In genomic region chr6:126531306-126531705, GRCm38 (mm10) we compare ENCODE assay signal across 25 mouse cellular contexts. TPM values are rescaled to one million over a fixed set of nuclear protein-coding genes. Genes with fewer than 3 reads are reported as not detected.
DNase-seq lines count a peak whose midpoint lies in the region; ATAC-seq and TF ChIP-seq lines count a peak whose summit lies in the region.
"Had no signal": no experiment of that assay in that cellular context is flagged by ENCODE, and none has a peak within 500 bp of the region (broad histone marks: within the 10 kb centered on the region; RNA-seq: fewer than 3 reads in every experiment).

No protein-coding gene starts in this region.

- intact Hi-C loops in heart, adult 2 months (cut with DNase I): no loop called here

- H3K4me2 ChIP-seq in heart, postnatal 0 days (ENCODE audit: low read depth, low read length): peak overlapping the region; percentile 57
- H3K4me2 ChIP-seq: embryonic facial prominence, embryonic 13.5 days; forebrain, embryonic 12.5 days; heart, embryonic 12.5 days; hindbrain, embryonic 12.5 days had no signal

- peak overlapping the region; percentile 51 for H3K27ac ChIP-seq in heart, adult 2 months
- no peak overlapping the region for H3K27ac ChIP-seq in heart, postnatal 0 days (ENCODE audit: low read depth)
- H3K27ac ChIP-seq: embryonic facial prominence, embryonic 13.5 days; forebrain, embryonic 12.5 days; hindbrain, embryonic 12.5 days had no signal

- peaks cover 24% of the 10 kb centered on the region for H3K36me3 ChIP-seq in heart, adult 2 months (ENCODE audit: control insufficient read depth, insufficient read depth, low read length)
- no peaks in the 10 kb centered on the region for H3K36me3 ChIP-seq in heart, postnatal 0 days (replicated peaks; ENCODE audit: control insufficient read depth, insufficient read depth, low read length)
- H3K36me3 ChIP-seq: embryonic facial prominence, embryonic 13.5 days; forebrain, embryonic 12.5 days; heart, embryonic 12.5 days; hindbrain, embryonic 12.5 days had no signal

- H3K9me3 ChIP-seq in heart, postnatal 0 days (replicated peaks; ENCODE audit: control insufficient read depth, low read length): no peaks in the 10 kb centered on the region
- H3K9me3 ChIP-seq: embryonic facial prominence, embryonic 13.5 days; forebrain, embryonic 12.5 days; heart, embryonic 12.5 days; hindbrain, embryonic 12.5 days had no signal

- H3K9ac ChIP-seq in heart, adult 2 months (ENCODE audit: low read depth, low read length): no peak overlapping the region
- H3K9ac ChIP-seq in heart, postnatal 0 days (replicated peaks; ENCODE audit: low read depth, low read length): no peak overlapping the region
- H3K9ac ChIP-seq: embryonic facial prominence, embryonic 13.5 days; forebrain, embryonic 12.5 days; heart, embryonic 12.5 days; hindbrain, embryonic 12.5 days had no signal

- TF ChIP-seq EP300 in heart, adult 2 months (IDR thresholded peaks at IDR 0.05; ENCODE audit: insufficient read depth, low read depth, low read length): no peak
- TF ChIP-seq EP300 in heart, postnatal 0 days (IDR thresholded peaks at IDR 0.05; ENCODE audit: low read depth): no peak

- no peaks in the 10 kb centered on the region for H3K27me3 ChIP-seq in heart, adult 2 months (ENCODE audit: control insufficient read depth, insufficient read depth, low read length)
- peaks cover 20% of the 10 kb centered on the region for H3K27me3 ChIP-seq in heart, postnatal 0 days (ENCODE audit: control insufficient read depth, insufficient read depth, low read length)

- TF ChIP-seq CTCF in heart, adult 2 months (IDR thresholded peaks at IDR 0.05): no peak
- no peak for TF ChIP-seq CTCF in heart, postnatal 0 days (IDR thresholded peaks at IDR 0.05; ENCODE audit: low read depth)

- no peak for DNase-seq in heart, adult 2 months
- no peak for DNase-seq in heart, postnatal 4 days
- DNase-seq in heart, postnatal 0 days (ENCODE audit: low spot score): no peak
- no peak for DNase-seq in heart, adult 8-10 months (ENCODE audit: low spot score)
- DNase-seq in ZHBTc4 (ENCODE audit: low read depth, low spot score): peak; percentile 54
- DNase-seq in layer of hippocampus, postnatal 36 days: no peak
- DNase-seq in B cell, adult 2 months: no peak
- DNase-seq: adrenal gland, postnatal 14 days; cerebellum, adult 18-20 months; cerebellum, adult 9-11 months; cerebellum, postnatal 36 days; gastrocnemius, postnatal 14 days; heart, postnatal 36 days had no signal

- H3K79me2 ChIP-seq in heart, adult 2 months (replicated peaks; ENCODE audit: control insufficient read depth, insufficient read depth, low read length): no peaks in the 10 kb centered on the region; the same call in 1 of the 2 replicates

- no peak for TF ChIP-seq POLR2A in heart, adult 2 months (IDR thresholded peaks at IDR 0.05; ENCODE audit: insufficient read depth, low read depth, low read length)

- 63% methylated on average over 4 of the region's 4 CpGs for WGBS in heart, adult 2 months
- 71% methylated on average over 4 of the region's 4 CpGs for WGBS in heart, postnatal 0 days

- ATAC-seq in heart, postnatal 0 days (ENCODE audit: insufficient read depth, low read depth): no peak
- ATAC-seq: activated CD4-positive, CD25-positive, alpha-beta regulatory T cell, adult 4 months; forebrain, embryonic 16.5 days; hindbrain, embryonic 16.5 days; inflammation-experienced regulatory T-cells, adult 6 months; intestine, postnatal 0 days had no signal

- peaks cover 19% of the 10 kb centered on the region for H3K4me1 ChIP-seq in heart, adult 2 months (ENCODE audit: control insufficient read depth, insufficient read depth, low read length)
- no peaks in the 10 kb centered on the region for H3K4me1 ChIP-seq in heart, postnatal 0 days (ENCODE audit: control insufficient read depth, insufficient read depth)

- H3K4me3 ChIP-seq in heart, adult 2 months: 0 out of 2 replicates have a peak overlapping the region, but pooled peaks have one; percentile 19
- no peak overlapping the region for H3K4me3 ChIP-seq in heart, postnatal 0 days (ENCODE audit: low read depth, low read length)
- H3K4me3 ChIP-seq: embryonic facial prominence, embryonic 13.5 days; forebrain, embryonic 12.5 days; heart, embryonic 12.5 days; hindbrain, embryonic 12.5 days had no signal

RNA-seq across cellular contexts. Expression of gene Kcna5, which starts 3.9 kb away (rescaled TPM):
- total RNA-seq in heart, adult 2 months (2021): 10 to 100 TPM; 15.1 to 27.1 TPM
- polyA plus RNA-seq in heart, adult 2 months (2012; rRNA removed): 20.4 and 23.2 TPM in 2 replicates
- total RNA-seq in heart, postnatal 4 days (2021): 10 to 100 TPM; 10.6 to 12.0 TPM
- 25.0 and 27.6 TPM in 2 replicates for total RNA-seq in heart, postnatal 0 days (2014; rRNA removed; ENCODE audit: low replicate concordance)
- 9.0 and 9.2 TPM in 2 replicates for polyA plus RNA-seq in heart, postnatal 0 days (2015; fragmentation: Nextera tagmentation; extraction: Ambion mirVana)
- total RNA-seq in heart, adult 8-10 months (2022): 10 to 100 TPM in 3 of 4 experiments, 1 to 10 TPM in 1; 7.6 to 15.1 (median 13.2) TPM
- total RNA-seq in layer of hippocampus, postnatal 36 days (2021): 1 to 10 TPM; 1.3 to 1.6 TPM
- total RNA-seq: CH12.LX; ES-E14; granulocyte monocyte progenitor cell, adult 5-6 weeks had no signal
- polyA plus RNA-seq: activated CD4-positive, CD25-positive, alpha-beta regulatory T cell, adult 4 months; inflammation-experienced regulatory T-cells, adult 6 months had no signal
